Mouse (Mus musculus) intestine, embryonic 15.5 days (tissue): ENCODE measurements at regions not wholly inside any gene's neighbourhood (a gene's known extent, or its start where the extent isn't known, plus 50 kb on each side); places are given as distances from the start of the nearest gene placed in this dataset.

Experiments used
- ATAC-seq: fragments of 200-750 bp; cut with Nextera tagmentation; 2 replicates; pipeline ENCODE4 v1.8.0; 2017; ENCODE audit warnings: moderate TSS enrichment, moderate library complexity
- H3K27ac ChIP-seq: fragments of 300-500 bp; sonication (generic); 2 replicates; pipeline ENCODE4 v1.5.1; 2015; ENCODE audit warnings: mild to moderate bottlenecking, inconsistent platforms
- H3K27me3 ChIP-seq: fragments of 300-500 bp; sonication (generic); replicated peaks from 2 replicates; pipeline ENCODE4 v1.6.1; 2015; ENCODE audit warnings: inconsistent platforms
- H3K36me3 ChIP-seq: fragments of 300-500 bp; sonication (generic); 2 replicates; pipeline ENCODE4 v1.6.1; 2015; ENCODE audit warnings: inconsistent platforms
- H3K4me1 ChIP-seq: fragments of 300-500 bp; sonication (generic); replicated peaks from 2 replicates; pipeline ENCODE4 v1.6.1; 2015; ENCODE audit warnings: inconsistent platforms
- H3K4me2 ChIP-seq: fragments of 300-500 bp; sonication (generic); replicated peaks from 2 replicates; pipeline ENCODE4 v1.6.1; 2015; ENCODE audit warnings: mild to moderate bottlenecking, inconsistent platforms
- H3K4me3 ChIP-seq: fragments of 300-500 bp; sonication (generic); replicated peaks from 2 replicates; pipeline ENCODE4 v1.5.1; 2015; ENCODE audit warnings: inconsistent platforms
- H3K9ac ChIP-seq: fragments of 300-500 bp; sonication (generic); 2 replicates; pipeline ENCODE4 v1.6.1; 2015; ENCODE audit warnings: inconsistent platforms
- H3K9me3 ChIP-seq: fragments of 300-500 bp; sonication (generic); 2 replicates; pipeline ENCODE4 v1.6.1; 2016; ENCODE audit warnings: inconsistent platforms
- WGBS: fragments of 180-500 bp; shearing (Covaris S2); methylation state at CpG from one replicate; pipeline ENCODE4 v1.1.7; 2015; 5-methylcytosine and 5-hydroxymethylcytosine counted together

DNA sequence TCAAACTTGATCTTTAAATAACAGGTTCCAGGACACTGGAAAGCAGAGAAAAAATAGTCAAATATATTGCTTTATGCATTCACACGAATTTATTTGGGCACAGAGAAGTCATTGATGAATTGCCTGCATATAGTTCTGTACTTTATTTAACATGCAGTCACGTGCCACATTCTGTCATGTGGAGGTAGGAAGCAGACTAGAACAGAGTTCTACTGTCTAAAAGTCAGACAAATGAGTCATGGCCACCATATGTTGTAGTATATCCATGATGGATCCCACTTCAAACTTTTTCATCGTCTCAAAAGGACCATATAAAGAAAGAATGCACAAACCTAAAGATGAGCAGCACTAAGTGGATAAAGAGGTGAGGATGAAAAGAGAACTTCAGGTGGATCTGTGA, 92.7 kb downstream of the Rgs2 start:
- Histone ChIP-seq H3K9ac (no peak overlapping the region), H3K27me3 (no peaks in the 10 kb centered on the region), H3K9me3 (no peaks in the 10 kb centered on the region), H3K36me3 (no peaks in the 10 kb centered on the region), H3K4me1 (no peaks in the 10 kb centered on the region), H3K27ac (no peak overlapping the region), H3K4me2 (no peak overlapping the region), H3K4me3 (no peak overlapping the region)
- 69% methylated on average over 3 of the region's 3 CpGs for WGBS
- ATAC-seq = no peak

DNA sequence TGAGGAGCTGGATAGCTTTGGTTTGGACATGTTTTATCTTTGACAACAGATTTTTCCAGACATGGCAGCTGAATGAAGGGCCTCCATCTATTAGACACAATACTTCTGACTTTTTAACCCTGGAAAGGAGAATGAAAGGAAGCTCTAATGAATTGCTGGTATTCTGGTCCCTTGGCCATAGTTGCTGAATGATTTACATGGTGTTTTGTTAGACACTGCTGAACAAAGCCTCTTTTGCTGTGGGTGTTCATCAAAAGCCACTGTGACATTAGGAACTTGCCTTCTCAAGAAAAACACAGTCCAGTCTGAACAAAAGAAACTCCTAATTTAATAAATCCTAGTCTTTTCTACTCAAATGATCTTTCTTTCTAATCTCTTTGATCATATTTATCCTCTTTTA, 93.4 kb downstream of the Rgs2 start:
- Histone ChIP-seq H3K4me2 (no peak overlapping the region), H3K4me1 (no peaks in the 10 kb centered on the region), H3K4me3 (no peak overlapping the region), H3K9me3 (no peaks in the 10 kb centered on the region), H3K36me3 (no peaks in the 10 kb centered on the region), H3K27me3 (no peaks in the 10 kb centered on the region), H3K9ac (no peak overlapping the region), H3K27ac (no peak overlapping the region)
- ATAC-seq = no peak

DNA sequence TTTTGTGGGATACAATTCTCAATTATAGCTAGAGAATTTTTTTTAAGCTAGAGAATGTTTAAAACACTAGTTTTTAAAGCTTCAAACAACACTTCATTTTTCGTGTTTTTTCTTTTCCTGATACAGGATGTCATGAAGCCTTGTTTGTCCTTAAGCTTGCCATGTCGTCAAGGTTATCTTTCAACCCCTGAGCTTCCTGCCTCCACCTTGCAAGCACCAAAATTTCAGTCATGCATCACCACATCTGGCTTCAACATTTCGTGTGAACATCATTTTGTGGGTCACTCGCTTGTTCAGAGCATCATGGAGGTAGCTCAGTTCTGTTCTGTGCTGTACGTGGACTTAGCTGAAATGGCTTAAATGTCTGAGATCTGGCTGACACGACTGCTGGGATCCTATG, 96.6 kb downstream of the Rgs2 start:
- WGBS = 71% methylated on average over 6 of the region's 6 CpGs
- H3K27ac ChIP-seq = no peak overlapping the region
- H3K36me3 ChIP-seq = no peaks in the 10 kb centered on the region
- H3K4me2 ChIP-seq = no peak overlapping the region
- H3K4me3 ChIP-seq = no peak overlapping the region
- ATAC-seq = no peak
- H3K4me1 ChIP-seq = no peaks in the 10 kb centered on the region
- H3K9me3 ChIP-seq = no peaks in the 10 kb centered on the region
- no peaks in the 10 kb centered on the region for H3K27me3 ChIP-seq
- no peak overlapping the region for H3K9ac ChIP-seq

DNA sequence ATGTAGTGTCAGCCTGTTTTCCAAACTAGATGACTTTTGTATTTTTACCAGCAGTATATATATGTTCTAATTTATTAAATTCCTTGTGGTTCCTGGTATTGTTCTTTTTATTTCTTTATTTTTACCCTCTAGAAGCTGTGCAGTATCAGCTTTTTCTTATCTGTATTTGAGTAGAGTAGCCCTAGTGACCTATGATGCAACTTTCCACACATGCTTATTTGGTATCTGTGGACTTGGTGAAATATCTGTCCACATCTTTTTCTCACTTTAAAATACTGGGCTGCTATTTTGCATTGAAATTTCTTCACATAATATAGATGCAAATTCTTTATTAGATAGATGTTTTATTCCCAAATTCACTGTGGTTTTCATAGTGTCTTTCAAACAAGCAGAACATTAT, 97.1 kb downstream of the Rgs2 start:
- no peaks in the 10 kb centered on the region for H3K4me1 ChIP-seq
- no peak overlapping the region for H3K4me3 ChIP-seq
- no peaks in the 10 kb centered on the region for H3K9me3 ChIP-seq
- ATAC-seq = no peak
- no peak overlapping the region for H3K9ac ChIP-seq
- H3K27ac ChIP-seq = no peak overlapping the region
- no peaks in the 10 kb centered on the region for H3K36me3 ChIP-seq
- H3K27me3 ChIP-seq = no peaks in the 10 kb centered on the region
- no peak overlapping the region for H3K4me2 ChIP-seq

DNA sequence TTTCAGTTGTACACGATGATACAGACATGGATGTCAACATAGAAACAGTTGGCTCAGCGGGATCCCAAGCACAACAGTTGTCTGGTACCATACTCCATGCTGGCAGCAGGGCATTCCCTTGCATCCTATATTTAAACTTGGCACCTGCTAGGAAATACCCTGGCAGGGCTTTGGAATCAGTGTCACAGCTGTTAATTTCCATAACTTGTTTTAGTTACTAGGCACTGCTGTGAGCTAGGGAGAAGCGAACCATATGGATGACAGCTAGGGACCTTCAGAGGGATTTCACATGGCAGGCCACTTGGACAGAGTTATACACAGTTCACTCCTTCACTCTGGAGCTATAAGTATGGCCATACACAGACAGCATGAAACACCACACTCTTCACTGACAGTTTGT, 100.0 kb downstream of the Rgs2 start:
- 74% methylated on average over 3 of the region's 3 CpGs for WGBS

DNA sequence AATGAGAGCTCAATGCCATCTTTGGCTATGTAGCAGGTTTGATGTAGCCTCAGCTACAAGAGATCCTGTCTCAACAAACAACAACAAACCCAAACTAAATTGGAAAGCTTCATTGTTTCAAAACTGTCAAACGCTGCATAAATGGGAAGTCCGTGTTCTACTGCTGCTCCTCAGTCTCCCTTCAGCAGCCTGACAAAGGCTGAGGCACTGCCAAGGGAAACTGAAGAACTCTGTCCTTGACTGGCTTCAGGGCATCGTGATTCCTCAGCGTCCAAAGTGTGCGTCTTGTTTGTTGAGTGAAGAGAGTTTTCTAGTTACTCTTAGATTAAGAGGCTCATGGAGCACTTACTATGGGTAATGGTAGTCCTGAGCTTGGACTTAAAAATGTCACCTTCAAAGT, 100.7 kb downstream of the Rgs2 start:
- H3K36me3 ChIP-seq = no peaks in the 10 kb centered on the region
- ATAC-seq = no peak
- no peak overlapping the region for H3K27ac ChIP-seq
- no peaks in the 10 kb centered on the region for H3K4me1 ChIP-seq
- H3K9ac ChIP-seq = no peak overlapping the region
- H3K9me3 ChIP-seq = no peaks in the 10 kb centered on the region
- H3K4me2 ChIP-seq = no peak overlapping the region
- WGBS = 73% methylated on average over 5 of the region's 5 CpGs
- H3K27me3 ChIP-seq = no peaks in the 10 kb centered on the region
- H3K4me3 ChIP-seq = no peak overlapping the region

More for the DNA sequence above, 100.0 kb downstream of the Rgs2 start:
- no peak overlapping the region for H3K9ac ChIP-seq
- H3K27ac ChIP-seq = no peak overlapping the region
- H3K9me3 ChIP-seq = no peaks in the 10 kb centered on the region
- peak; percentile 56; the same call in 1 of the 2 replicates for ATAC-seq
- H3K36me3 ChIP-seq = no peaks in the 10 kb centered on the region
- no peaks in the 10 kb centered on the region for H3K27me3 ChIP-seq
- H3K4me2 ChIP-seq = no peak overlapping the region
- H3K4me1 ChIP-seq = no peaks in the 10 kb centered on the region
- no peak overlapping the region for H3K4me3 ChIP-seq

DNA sequence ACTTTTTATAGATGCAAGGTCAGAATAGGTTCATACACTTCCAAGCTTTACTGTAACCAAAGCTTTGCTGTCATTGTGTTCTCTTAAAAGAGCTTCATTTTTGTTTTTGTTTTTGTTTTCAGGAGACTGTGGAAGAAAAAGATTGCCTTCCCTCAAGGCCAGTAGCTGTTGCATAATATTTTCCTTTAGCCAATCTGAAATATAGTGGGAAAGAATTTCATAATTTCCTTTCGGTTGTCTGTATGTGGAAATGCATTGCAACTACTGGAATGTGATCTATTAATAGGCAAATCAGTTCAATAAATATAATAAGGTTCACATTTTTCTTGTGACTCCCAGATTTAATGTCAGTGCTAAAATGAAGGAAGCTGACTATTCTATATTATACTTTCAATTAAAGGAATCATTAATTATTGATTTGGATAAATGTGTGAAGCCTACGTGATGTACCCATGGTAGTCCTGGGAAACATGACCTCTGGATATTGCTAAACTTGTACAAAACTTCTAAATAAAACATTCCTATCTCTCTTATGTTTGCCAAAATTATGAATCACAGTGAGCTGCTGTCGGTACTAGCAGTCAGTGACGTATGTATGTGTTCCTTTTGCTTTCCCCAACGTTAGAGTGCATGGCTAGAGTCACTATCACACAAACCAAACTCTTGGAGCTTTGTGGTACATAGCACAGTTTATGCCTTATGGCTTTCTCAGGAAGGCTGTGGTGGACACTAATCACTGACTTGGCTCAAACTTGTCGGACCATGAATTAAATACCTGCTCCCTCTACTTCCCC, 102.6 kb downstream of the Rgs2 start:
- Histone ChIP-seq H3K27ac (no peak overlapping the region), H3K4me3 (no peak overlapping the region), H3K9me3 (no peaks in the 10 kb centered on the region), H3K36me3 (no peaks in the 10 kb centered on the region), H3K4me2 (no peak overlapping the region), H3K27me3 (no peaks in the 10 kb centered on the region), H3K9ac (no peak overlapping the region), H3K4me1 (no peaks in the 10 kb centered on the region)
- ATAC-seq = no peak
- WGBS = 69% methylated on average over 6 of the region's 6 CpGs

DNA sequence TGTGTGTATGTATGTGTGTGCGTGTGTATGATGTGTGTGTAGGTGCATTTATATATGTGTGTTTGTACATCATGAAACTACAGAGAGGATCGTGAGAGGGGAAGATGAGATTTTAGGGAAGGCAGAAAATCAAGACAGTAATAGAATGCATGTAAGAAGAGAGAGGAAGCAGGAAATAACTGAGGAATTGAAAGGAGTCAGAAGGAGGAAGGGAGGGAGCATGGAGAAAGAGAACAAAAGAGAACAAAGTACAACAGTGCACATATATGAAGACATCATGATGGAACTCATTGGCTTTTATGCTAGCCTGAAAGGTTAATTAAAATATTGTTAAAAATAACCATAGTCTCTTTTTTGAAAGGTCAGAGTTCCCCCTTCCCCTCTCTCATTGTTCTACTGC, 111.4 kb downstream of the Uchl5 start:
- ATAC-seq = no peak
- Histone ChIP-seq H3K9me3 (no peaks in the 10 kb centered on the region), H3K27ac (no peak overlapping the region), H3K9ac (no peak overlapping the region), H3K27me3 (no peaks in the 10 kb centered on the region), H3K4me1 (no peaks in the 10 kb centered on the region), H3K4me3 (no peak overlapping the region), H3K36me3 (no peaks in the 10 kb centered on the region), H3K4me2 (no peak overlapping the region)
- 85% methylated on average over 2 of the region's 2 CpGs for WGBS

DNA sequence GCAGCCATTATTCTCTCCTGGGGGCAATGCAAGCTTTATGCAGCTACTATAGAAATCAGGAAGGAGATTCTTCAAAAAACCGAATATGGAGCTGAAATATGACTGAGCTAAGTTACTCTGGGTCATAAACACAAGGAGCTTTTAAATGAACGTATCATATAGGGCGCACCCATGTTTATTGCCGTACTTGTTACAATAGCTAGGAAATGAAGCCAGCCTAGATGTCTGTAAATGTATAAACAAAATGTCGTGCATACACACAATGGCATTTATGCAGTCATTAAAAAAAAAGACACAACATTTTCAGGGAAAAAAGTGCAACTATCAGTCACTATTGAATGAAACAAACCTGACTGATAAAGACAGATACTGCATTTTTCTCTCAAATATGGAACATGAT, 111.0 kb downstream of the Uchl5 start:
- Histone ChIP-seq H3K4me2 (no peak overlapping the region), H3K4me3 (no peak overlapping the region), H3K27ac (no peak overlapping the region), H3K27me3 (no peaks in the 10 kb centered on the region), H3K4me1 (no peaks in the 10 kb centered on the region), H3K9me3 (no peaks in the 10 kb centered on the region), H3K36me3 (no peaks in the 10 kb centered on the region), H3K9ac (no peak overlapping the region)
- no peak for ATAC-seq
- WGBS = 68% methylated on average over 5 of the region's 5 CpGs

DNA sequence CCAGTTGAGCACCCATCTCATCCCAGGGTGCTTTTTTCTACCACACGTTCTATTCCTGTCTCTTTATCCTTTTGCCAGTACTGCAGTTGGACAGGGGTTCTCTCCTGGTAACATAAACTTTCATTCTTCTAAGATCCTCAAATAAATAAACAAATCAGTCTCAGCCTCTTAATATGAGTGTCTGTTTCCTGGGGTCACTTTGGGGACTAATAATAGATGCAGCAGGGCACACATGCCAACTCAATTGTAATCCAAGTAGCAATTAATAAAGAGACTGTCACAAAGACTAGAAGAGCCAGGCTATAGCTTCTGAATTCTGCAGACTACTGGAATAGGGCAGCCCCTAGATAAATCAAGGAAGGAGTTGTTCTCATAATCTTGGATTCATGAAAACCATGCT, 108.9 kb downstream of the Uchl5 start:
- Histone ChIP-seq H3K4me2 (no peak overlapping the region), H3K4me3 (no peak overlapping the region), H3K27ac (no peak overlapping the region), H3K9me3 (no peaks in the 10 kb centered on the region), H3K9ac (no peak overlapping the region), H3K27me3 (no peaks in the 10 kb centered on the region), H3K4me1 (no peaks in the 10 kb centered on the region), H3K36me3 (no peaks in the 10 kb centered on the region)
- 41% methylated on average over 1 of the region's 1 CpGs for WGBS
- no peak for ATAC-seq

DNA sequence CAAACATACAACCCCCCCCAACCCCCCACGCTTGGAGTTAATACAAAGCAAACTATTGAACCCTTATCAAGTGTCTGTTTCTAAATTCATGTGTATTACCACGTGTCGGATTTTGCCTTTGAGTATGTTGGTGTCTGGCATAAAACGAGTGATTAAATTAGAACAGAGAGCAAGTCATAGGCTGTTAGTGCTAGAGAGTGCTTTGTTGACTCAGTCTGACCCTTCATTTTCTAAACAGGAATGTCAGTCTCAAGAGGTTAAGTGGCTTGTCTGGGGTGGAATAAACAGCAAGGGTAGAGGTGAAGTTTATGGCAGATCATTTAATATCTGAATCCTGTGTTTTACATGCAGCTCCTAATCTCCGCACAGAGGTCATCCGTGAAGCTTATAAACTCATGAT, 104.1 kb downstream of the Uchl5 start:
- 34% methylated on average over 6 of the region's 6 CpGs for WGBS
- H3K27ac ChIP-seq = no peak overlapping the region
- no peak overlapping the region for H3K4me2 ChIP-seq
- no peaks in the 10 kb centered on the region for H3K9me3 ChIP-seq
- no peak overlapping the region for H3K9ac ChIP-seq
- no peaks in the 10 kb centered on the region for H3K36me3 ChIP-seq
- H3K4me3 ChIP-seq = no peak overlapping the region
- H3K4me1 ChIP-seq = no peaks in the 10 kb centered on the region
- no peaks in the 10 kb centered on the region for H3K27me3 ChIP-seq
- no peak for ATAC-seq

DNA sequence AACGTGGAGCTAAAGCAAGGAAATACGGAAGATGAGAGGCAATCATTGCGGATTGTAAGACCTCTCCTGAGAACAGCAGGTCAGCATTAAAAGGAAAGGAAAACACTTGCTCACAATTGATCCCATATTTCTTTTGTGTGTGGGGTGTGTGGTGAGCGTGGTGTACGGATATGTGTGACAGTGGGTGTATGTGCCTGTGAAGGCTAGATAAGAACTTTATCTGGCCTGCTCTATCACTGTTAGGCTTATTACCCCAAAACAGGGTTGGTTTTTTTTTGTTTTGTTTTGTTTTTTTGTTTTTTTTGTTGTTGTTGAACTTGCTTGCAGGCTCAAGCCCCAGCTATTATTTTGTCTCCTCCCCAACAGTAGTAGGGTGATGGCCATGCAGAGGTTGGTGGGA, 102.5 kb downstream of the Uchl5 start:
- ATAC-seq = no peak
- no peak overlapping the region for H3K9ac ChIP-seq
- H3K27me3 ChIP-seq = no peaks in the 10 kb centered on the region
- no peak overlapping the region for H3K27ac ChIP-seq
- H3K9me3 ChIP-seq = no peaks in the 10 kb centered on the region
- no peak overlapping the region for H3K4me3 ChIP-seq
- H3K4me1 ChIP-seq = no peaks in the 10 kb centered on the region
- no peak overlapping the region for H3K4me2 ChIP-seq
- 94% methylated on average over 5 of the region's 5 CpGs for WGBS
- H3K36me3 ChIP-seq = no peaks in the 10 kb centered on the region

DNA sequence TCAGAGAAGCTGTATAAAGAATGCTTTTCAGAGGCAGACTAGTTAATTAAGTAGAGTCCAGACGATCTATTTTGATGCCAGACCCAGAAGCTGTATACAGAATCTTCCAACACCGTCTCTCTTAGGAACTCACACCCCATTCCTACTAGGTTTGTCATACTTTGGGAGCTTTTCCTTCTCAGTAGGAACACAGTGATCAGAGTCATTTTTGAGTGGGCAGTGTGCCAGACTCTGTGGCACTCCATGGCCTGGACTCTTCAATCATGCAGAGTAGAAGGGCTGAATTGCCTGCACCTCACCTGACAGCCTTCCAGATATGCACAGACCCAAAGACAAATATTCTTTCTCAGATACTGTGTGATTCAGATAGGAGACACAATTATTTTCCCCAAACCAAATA, 101.2 kb downstream of the Uchl5 start:
- Histone ChIP-seq H3K27ac (no peak overlapping the region), H3K4me3 (no peak overlapping the region), H3K9me3 (no peaks in the 10 kb centered on the region), H3K27me3 (no peaks in the 10 kb centered on the region), H3K36me3 (no peaks in the 10 kb centered on the region), H3K4me1 (no peaks in the 10 kb centered on the region), H3K4me2 (no peak overlapping the region), H3K9ac (no peak overlapping the region)
- ATAC-seq = no peak
- WGBS = 64% methylated on average over 2 of the region's 2 CpGs
